Mouse (Mus musculus): Measurements from ENCODE around the gene Commd4. TPM values are rescaled to one million over a fixed set of nuclear protein-coding genes. Genes with fewer than 3 reads are reported as not detected.

Gene Commd4
- total and polyA plus RNA-seq, 2 experiments from 2014 or later = 72.8 to 184 TPM

DNA sequence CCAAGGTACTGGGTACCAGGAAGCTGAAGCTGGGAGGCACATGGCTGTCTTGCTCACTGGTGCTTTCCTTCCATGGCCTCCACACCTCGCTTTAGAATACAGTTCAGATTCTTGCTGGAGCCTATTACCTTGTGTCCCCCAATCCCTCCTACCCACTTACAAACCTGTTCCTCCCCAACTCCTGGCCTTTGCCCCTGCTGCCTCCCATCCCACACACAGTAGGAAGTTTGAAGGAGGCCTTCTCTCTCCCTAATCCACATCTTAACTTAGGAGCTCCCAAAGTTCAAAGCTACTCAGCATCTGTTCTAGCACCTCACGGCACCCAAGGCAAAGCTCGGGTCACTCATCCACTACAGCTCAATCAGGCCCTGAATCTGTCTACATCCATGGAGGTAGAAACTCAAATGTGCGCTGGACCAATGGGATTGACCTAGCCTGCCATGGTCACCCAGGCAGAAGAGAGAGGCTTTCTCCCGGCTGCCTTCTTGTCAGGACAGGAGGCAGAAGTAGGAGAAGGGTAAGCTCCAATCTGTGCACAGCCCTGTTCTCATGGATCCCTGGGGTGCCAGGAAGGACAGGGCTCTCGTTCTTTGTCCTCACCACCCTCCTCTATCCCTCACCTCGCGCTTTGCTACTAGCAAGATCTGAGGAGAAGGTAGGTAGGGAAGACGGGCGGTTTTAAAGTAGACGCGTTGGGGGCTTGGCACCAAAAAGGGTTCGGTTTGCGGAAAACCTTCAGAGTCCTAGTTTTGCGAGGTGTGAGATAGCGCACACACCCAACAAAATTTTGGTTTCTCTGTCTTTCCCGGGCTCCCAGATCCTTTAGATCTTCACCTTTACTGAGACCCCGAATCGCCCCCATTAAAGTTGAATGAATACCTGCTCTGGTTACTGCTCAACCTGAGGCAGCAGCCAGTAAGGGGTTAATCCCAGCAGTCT lies 10.7 kb downstream of the Commd4 start:
- WGBS = 9% methylated on average over 19 of the region's 19 CpGs
- peak overlapping the region; percentile 75 for H3K4me2 ChIP-seq (ENCODE audit: low read depth, low read length, poor library complexity, severe bottlenecking)
- no peak for TF ChIP-seq CTCF (IDR thresholded peaks at IDR 0.05)
- DNase-seq (ENCODE audit: low spot score) (no peak), ATAC-seq (ENCODE audit: low FRiP score) (peak; percentile 41; the same call in 1 of the 2 replicates)
- no peaks in the 10 kb centered on the region for H3K27me3 ChIP-seq (ENCODE audit: insufficient read depth, low read length)
- peaks cover 6% of the 10 kb centered on the region for H3K36me3 ChIP-seq (ENCODE audit: insufficient read depth, low read length)
- no peaks in the 10 kb centered on the region for H3K9me3 ChIP-seq (ENCODE audit: low read length)
- peak overlapping the region; percentile 78 for H3K9ac ChIP-seq (replicated peaks; ENCODE audit: low read length, poor library complexity, severe bottlenecking)
- H3K4me1 ChIP-seq (ENCODE audit: insufficient read depth, low read length) = peaks cover 8% of the 10 kb centered on the region; the same call in 1 of the 2 replicates
- peak overlapping the region; percentile 49 for H3K4me3 ChIP-seq (ENCODE audit: low read depth, low read length)
- peak overlapping the region; percentile 87 for H3K27ac ChIP-seq (ENCODE audit: low read depth, low read length)

DNA sequence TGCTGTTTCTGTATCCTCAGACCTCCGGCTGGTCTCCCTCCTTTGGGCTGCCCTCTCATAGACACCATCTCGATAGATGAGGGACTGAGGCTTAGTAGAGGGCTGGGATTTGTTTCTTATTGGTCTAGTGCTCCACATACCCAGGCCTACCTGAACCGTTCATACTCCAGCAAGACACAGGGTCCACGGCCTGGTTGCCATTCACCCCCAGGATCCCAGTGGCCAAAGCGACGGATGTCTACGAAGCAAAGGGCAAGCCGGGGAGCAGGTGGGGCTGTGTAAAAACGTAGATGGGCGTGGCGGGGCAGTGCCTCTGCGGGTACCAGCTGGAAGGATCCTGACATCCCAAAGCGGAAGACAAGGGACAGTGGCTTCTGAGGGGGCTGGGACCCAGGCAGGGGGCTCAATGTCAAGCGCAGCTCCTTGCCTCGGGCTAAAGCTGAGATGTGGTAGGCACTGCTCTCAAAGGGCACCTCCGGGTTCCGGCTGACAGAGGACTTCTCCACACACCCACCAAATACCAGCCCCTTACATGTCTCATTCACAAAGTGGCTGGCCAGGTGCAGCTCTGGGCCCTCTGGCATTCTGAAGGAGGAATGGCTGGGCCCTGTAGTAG lies 11.6 kb downstream of the Commd4 start:
- Histone ChIP-seq H3K9ac (replicated peaks; ENCODE audit: low read length, poor library complexity, severe bottlenecking) (no peak overlapping the region), H3K27ac (ENCODE audit: low read depth, low read length) (peak overlapping the region; percentile 87; the same call in 1 of the 2 replicates), H3K4me2 (ENCODE audit: low read depth, low read length, poor library complexity, severe bottlenecking) (peak overlapping the region; percentile 75)

DNA sequence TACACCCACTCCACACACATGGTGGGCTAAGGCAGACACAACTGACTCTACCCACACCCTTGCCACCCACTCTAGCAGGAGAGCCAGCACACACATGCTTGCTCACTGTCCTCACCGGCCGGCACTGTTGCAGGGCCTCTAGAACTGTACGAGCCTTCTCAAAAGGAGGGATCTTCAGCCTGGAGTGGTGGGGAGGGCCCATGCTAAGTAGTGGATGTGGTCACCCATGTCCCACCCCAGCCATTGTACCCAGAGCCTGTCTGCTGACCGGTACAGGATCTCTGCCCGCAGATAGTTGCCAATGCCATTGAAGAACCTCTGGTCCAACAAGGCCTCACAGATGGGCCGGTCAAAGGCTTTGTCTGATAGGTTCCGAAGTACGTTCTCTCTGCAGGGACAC lies 13.3 kb downstream of the Commd4 start:
- no peak overlapping the region for H3K4me3 ChIP-seq (ENCODE audit: low read depth, low read length)
- peaks cover 8% of the 10 kb centered on the region; the same call in 1 of the 2 replicates for H3K4me1 ChIP-seq (ENCODE audit: insufficient read depth, low read length)
- DNase-seq (ENCODE audit: low spot score) (no peak), ATAC-seq (ENCODE audit: low FRiP score) (no peak)
- no peak overlapping the region for H3K27ac ChIP-seq (ENCODE audit: low read depth, low read length)
- no peaks in the 10 kb centered on the region for H3K27me3 ChIP-seq (ENCODE audit: insufficient read depth, low read length)
- H3K4me2 ChIP-seq (ENCODE audit: low read depth, low read length, poor library complexity, severe bottlenecking) = no peak overlapping the region
- 90% methylated on average over 8 of the region's 8 CpGs for WGBS
- peaks cover 31% of the 10 kb centered on the region for H3K36me3 ChIP-seq (ENCODE audit: insufficient read depth, low read length)
- TF ChIP-seq CTCF (IDR thresholded peaks at IDR 0.05) = no peak
- H3K9me3 ChIP-seq (ENCODE audit: low read length) = no peaks in the 10 kb centered on the region
- no peak overlapping the region for H3K9ac ChIP-seq (replicated peaks; ENCODE audit: low read length, poor library complexity, severe bottlenecking)

More for the DNA sequence above, 11.6 kb downstream of the Commd4 start:
- no peaks in the 10 kb centered on the region for H3K27me3 ChIP-seq (ENCODE audit: insufficient read depth, low read length)
- whole genome bisulfite sequencing = 88% methylated on average over 17 of the region's 17 CpGs
- ATAC-seq (ENCODE audit: low FRiP score) (no peak), DNase-seq (ENCODE audit: low spot score) (no peak)
- TF ChIP-seq CTCF (IDR thresholded peaks at IDR 0.05) = no peak
- peaks cover 14% of the 10 kb centered on the region for H3K36me3 ChIP-seq (ENCODE audit: insufficient read depth, low read length)
- H3K9me3 ChIP-seq (ENCODE audit: low read length) = no peaks in the 10 kb centered on the region
- peaks cover 8% of the 10 kb centered on the region; the same call in 1 of the 2 replicates for H3K4me1 ChIP-seq (ENCODE audit: insufficient read depth, low read length)
- no peak overlapping the region for H3K4me3 ChIP-seq (ENCODE audit: low read depth, low read length)

DNA sequence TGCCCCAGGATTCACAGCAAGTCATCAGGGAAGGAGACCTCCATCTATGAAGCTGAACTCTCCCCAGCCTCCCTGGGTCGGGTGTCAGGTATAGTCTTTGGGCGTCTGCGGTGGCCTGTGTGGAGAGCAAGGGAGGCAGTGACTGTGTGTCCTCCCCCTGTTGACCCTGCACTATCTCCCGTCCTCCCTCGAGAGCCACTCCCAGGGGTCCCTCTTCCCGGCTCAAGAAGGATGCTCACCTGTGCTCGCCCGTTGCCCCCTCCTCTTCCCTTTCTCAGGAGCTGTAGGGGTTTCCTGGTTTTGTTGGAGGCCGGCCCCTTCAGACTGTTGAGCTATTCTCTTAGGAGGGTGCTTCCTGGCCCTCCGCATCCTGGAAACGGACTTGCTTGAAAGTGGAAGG lies 14.9 kb downstream of the Commd4 start:
- H3K9ac ChIP-seq (replicated peaks; ENCODE audit: low read length, poor library complexity, severe bottlenecking) = no peak overlapping the region

DNA sequence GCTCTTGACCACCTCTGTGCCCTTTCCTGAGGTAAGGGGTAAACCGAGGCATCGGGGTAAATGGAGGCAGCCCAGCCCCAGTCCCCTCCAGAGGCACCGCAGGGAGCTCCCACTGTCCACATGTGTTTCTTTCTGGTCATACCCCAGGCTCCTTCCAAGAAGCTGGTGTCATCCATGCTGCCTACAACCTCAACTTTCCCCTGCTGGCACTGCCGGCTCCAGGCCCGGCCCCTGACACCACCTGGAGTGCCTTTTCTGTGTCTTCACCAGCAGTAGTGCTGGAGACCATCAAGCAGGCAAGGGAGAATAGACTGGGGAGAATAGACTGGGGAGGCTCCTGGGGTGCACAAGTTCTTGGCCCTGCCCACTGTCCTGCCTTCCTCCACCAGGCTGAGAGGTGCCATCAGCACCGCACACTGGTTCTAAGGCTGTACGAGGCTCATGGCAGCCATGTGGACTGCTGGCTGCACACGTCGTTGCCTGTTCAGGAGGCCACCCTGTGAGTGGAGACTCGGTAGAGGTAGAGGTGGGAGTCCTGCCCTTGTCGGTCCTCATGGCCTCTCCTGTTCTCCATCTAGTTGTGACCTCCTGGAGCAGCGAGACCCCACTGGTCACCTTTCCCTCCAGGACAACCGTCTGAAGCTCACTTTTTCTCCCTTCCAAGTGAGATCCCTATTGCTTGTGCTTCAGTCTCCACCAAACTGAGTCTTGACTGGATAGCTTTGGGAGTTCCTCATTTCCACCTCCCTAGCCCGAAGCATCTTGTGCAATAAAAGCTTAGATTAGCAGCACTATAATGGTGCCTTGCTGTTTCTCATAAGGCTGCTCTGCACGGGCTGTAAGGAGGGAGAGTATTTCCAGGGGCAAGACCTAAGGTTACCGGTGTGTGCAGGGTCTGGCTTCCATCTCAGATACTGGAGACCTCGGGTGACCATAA lies 16.4 kb downstream of the Commd4 start:
- Histone ChIP-seq H3K4me3 (ENCODE audit: low read depth, low read length) (no peak overlapping the region), H3K27me3 (ENCODE audit: insufficient read depth, low read length) (no peaks in the 10 kb centered on the region), H3K9ac (replicated peaks; ENCODE audit: low read length, poor library complexity, severe bottlenecking) (no peak overlapping the region), H3K36me3 (ENCODE audit: insufficient read depth, low read length) (peaks cover 60% of the 10 kb centered on the region), H3K4me1 (ENCODE audit: insufficient read depth, low read length) (peaks cover 5% of the 10 kb centered on the region; the same call in 1 of the 2 replicates), H3K9me3 (ENCODE audit: low read length) (no peaks in the 10 kb centered on the region), H3K4me2 (ENCODE audit: low read depth, low read length, poor library complexity, severe bottlenecking) (no peak overlapping the region), H3K27ac (ENCODE audit: low read depth, low read length) (no peak overlapping the region)
- DNase-seq (ENCODE audit: low spot score) = no peak
- 93% methylated on average over 17 of the region's 17 CpGs for WGBS
- TF ChIP-seq CTCF (IDR thresholded peaks at IDR 0.05) = no peak
- no peak for ATAC-seq (ENCODE audit: low FRiP score)

More for the DNA sequence above, 14.9 kb downstream of the Commd4 start:
- 83% methylated on average over 11 of the region's 11 CpGs for WGBS
- no peak for TF ChIP-seq CTCF (IDR thresholded peaks at IDR 0.05)
- ATAC-seq (ENCODE audit: low FRiP score) (no peak), DNase-seq (ENCODE audit: low spot score) (no peak)
- peaks cover 45% of the 10 kb centered on the region for H3K36me3 ChIP-seq (ENCODE audit: insufficient read depth, low read length)
- no peak overlapping the region for H3K4me3 ChIP-seq (ENCODE audit: low read depth, low read length)
- H3K9me3 ChIP-seq (ENCODE audit: low read length) = no peaks in the 10 kb centered on the region
- peaks cover 8% of the 10 kb centered on the region; the same call in 1 of the 2 replicates for H3K4me1 ChIP-seq (ENCODE audit: insufficient read depth, low read length)
- no peak overlapping the region for H3K4me2 ChIP-seq (ENCODE audit: low read depth, low read length, poor library complexity, severe bottlenecking)
- H3K27me3 ChIP-seq (ENCODE audit: insufficient read depth, low read length) = no peaks in the 10 kb centered on the region
- no peak overlapping the region for H3K27ac ChIP-seq (ENCODE audit: low read depth, low read length)
